Mouse (Mus musculus): ENCODE data around the gene Dbx1. TPM values are rescaled to one million over a fixed set of nuclear protein-coding genes. Genes with fewer than 3 reads are reported as not detected.

Dbx1 gene
- polyA plus RNA-seq (2015; fragmentation: Nextera tagmentation; extraction: Ambion mirVana), result not detected in 2 replicates

GRCm38 (mm10) chr7:49636491-49637115 lies at the start of gene Dbx1:
Dbx1 (minus strand) TSS chr7:49636849.
- no peak within 1 kb of the TSS for H3K4me3 ChIP-seq (replicated peaks)
- H3K4me2 ChIP-seq (replicated peaks), result no peak within 1 kb of the TSS
- no peaks in the 10 kb centered on the region for H3K9me3 ChIP-seq
- H3K27me3 ChIP-seq (replicated peaks), result peaks cover 82% of the 10 kb centered on the region
- ATAC-seq, result no peak
- WGBS, result 1% methylated on average over 33 of the region's 33 CpGs
- H3K9ac ChIP-seq, result no peak within 1 kb of the TSS
- H3K36me3 ChIP-seq, result no peaks in the 10 kb centered on the region
- peaks cover 14% of the 10 kb centered on the region for H3K4me1 ChIP-seq (replicated peaks)
- H3K27ac ChIP-seq, result no peak within 1 kb of the TSS

GRCm38 (mm10) chr7:49678826-49679377 lies 42.3 kb upstream of the Dbx1 start:
- Histone ChIP-seq H3K4me1 (replicated peaks) (peaks cover 4% of the 10 kb centered on the region; the same call in 1 of the 2 replicates), H3K9me3 (no peaks in the 10 kb centered on the region), H3K9ac (no peak overlapping the region), H3K36me3 (no peaks in the 10 kb centered on the region), H3K4me3 (replicated peaks) (no peak overlapping the region), H3K27me3 (replicated peaks) (peaks cover 65% of the 10 kb centered on the region), H3K4me2 (replicated peaks) (no peak overlapping the region), H3K27ac (no peak overlapping the region)
- 9% methylated on average over 9 of the region's 9 CpGs for WGBS
- no peak for ATAC-seq

GRCm38 (mm10) chr7:49678100-49678825 lies 41.6 kb upstream of the Dbx1 start:
- no peak overlapping the region for H3K4me2 ChIP-seq (replicated peaks)
- peaks cover 4% of the 10 kb centered on the region; the same call in 1 of the 2 replicates for H3K4me1 ChIP-seq (replicated peaks)
- H3K9me3 ChIP-seq, result no peaks in the 10 kb centered on the region
- 4% methylated on average over 22 of the region's 22 CpGs for WGBS
- no peak for ATAC-seq
- H3K36me3 ChIP-seq, result no peaks in the 10 kb centered on the region
- no peak overlapping the region for H3K27ac ChIP-seq
- no peak overlapping the region for H3K4me3 ChIP-seq (replicated peaks)
- peaks cover 62% of the 10 kb centered on the region for H3K27me3 ChIP-seq (replicated peaks)
- H3K9ac ChIP-seq, result no peak overlapping the region

GRCm38 (mm10) chr7:49677166-49677565 lies 40.5 kb upstream of the Dbx1 start:
- peaks cover 56% of the 10 kb centered on the region for H3K27me3 ChIP-seq (replicated peaks)
- no peak overlapping the region; the same call in 1 of the 2 replicates for H3K4me2 ChIP-seq (replicated peaks)
- no peak overlapping the region for H3K9ac ChIP-seq
- no peak overlapping the region for H3K4me3 ChIP-seq (replicated peaks)
- H3K27ac ChIP-seq, result no peak overlapping the region
- 3% methylated on average over 9 of the region's 9 CpGs for WGBS
- H3K9me3 ChIP-seq, result no peaks in the 10 kb centered on the region
- H3K4me1 ChIP-seq (replicated peaks), result peaks cover 4% of the 10 kb centered on the region; the same call in 1 of the 2 replicates
- H3K36me3 ChIP-seq, result no peaks in the 10 kb centered on the region
- no peak for ATAC-seq

- Histone ChIP-seq H3K9me3 (no peaks in the 10 kb centered on the region), H3K36me3 (no peaks in the 10 kb centered on the region), H3K27me3 (replicated peaks) (peaks cover 50% of the 10 kb centered on the region), H3K27ac (no peak overlapping the region), H3K9ac (no peak overlapping the region), H3K4me1 (replicated peaks) (peaks cover 4% of the 10 kb centered on the region; the same call in 1 of the 2 replicates), H3K4me3 (replicated peaks) (no peak overlapping the region), H3K4me2 (replicated peaks) (no peak overlapping the region; the same call in 1 of the 2 replicates)
- no peak for ATAC-seq
- 12% methylated on average over 5 of the region's 5 CpGs for WGBS
These were observed 40.0 kb upstream of the Dbx1 start for GRCm38 (mm10) chr7:49676627-49677026.

GRCm38 (mm10) chr7:49668260-49668857 lies 31.7 kb upstream of the Dbx1 start:
- 90% methylated on average over 13 of the region's 13 CpGs for WGBS
- Histone ChIP-seq H3K36me3 (no peaks in the 10 kb centered on the region), H3K27me3 (replicated peaks) (no peaks in the 10 kb centered on the region), H3K4me1 (replicated peaks) (no peaks in the 10 kb centered on the region), H3K4me3 (replicated peaks) (no peak overlapping the region), H3K4me2 (replicated peaks) (no peak overlapping the region), H3K9me3 (no peaks in the 10 kb centered on the region), H3K9ac (no peak overlapping the region), H3K27ac (no peak overlapping the region)
- ATAC-seq, result no peak

- ATAC-seq, result no peak
These were observed 26.9 kb upstream of the Dbx1 start for GRCm38 (mm10) chr7:49663575-49663974.

GRCm38 (mm10) chr7:49662492-49663026 lies 25.9 kb upstream of the Dbx1 start:
- no peak overlapping the region for H3K27ac ChIP-seq
- H3K4me2 ChIP-seq (replicated peaks), result no peak overlapping the region
- no peak overlapping the region for H3K9ac ChIP-seq
- peaks cover 14% of the 10 kb centered on the region for H3K27me3 ChIP-seq (replicated peaks)
- no peak for ATAC-seq
- no peaks in the 10 kb centered on the region for H3K9me3 ChIP-seq
- H3K36me3 ChIP-seq, result no peaks in the 10 kb centered on the region
- no peak overlapping the region for H3K4me3 ChIP-seq (replicated peaks)
- no peaks in the 10 kb centered on the region for H3K4me1 ChIP-seq (replicated peaks)
- WGBS, result 7% methylated on average over 7 of the region's 7 CpGs

More at GRCm38 (mm10) chr7:49663575-49663974, 26.9 kb upstream of the Dbx1 start:
- no peak overlapping the region for H3K9ac ChIP-seq
- no peaks in the 10 kb centered on the region for H3K36me3 ChIP-seq
- H3K4me2 ChIP-seq (replicated peaks), result no peak overlapping the region
- H3K27me3 ChIP-seq (replicated peaks), result peaks cover 14% of the 10 kb centered on the region
- no peak overlapping the region for H3K27ac ChIP-seq
- no peak overlapping the region for H3K4me3 ChIP-seq (replicated peaks)
- no peaks in the 10 kb centered on the region for H3K9me3 ChIP-seq
- 68% methylated on average over 3 of the region's 3 CpGs for WGBS
- no peaks in the 10 kb centered on the region for H3K4me1 ChIP-seq (replicated peaks)

GRCm38 (mm10) chr7:49661811-49662491 lies 25.3 kb upstream of the Dbx1 start:
- Histone ChIP-seq H3K4me3 (replicated peaks) (no peak overlapping the region), H3K4me1 (replicated peaks) (no peaks in the 10 kb centered on the region), H3K9me3 (no peaks in the 10 kb centered on the region), H3K9ac (no peak overlapping the region), H3K36me3 (no peaks in the 10 kb centered on the region), H3K27ac (no peak overlapping the region), H3K4me2 (replicated peaks) (no peak overlapping the region), H3K27me3 (replicated peaks) (peaks cover 14% of the 10 kb centered on the region)
- ATAC-seq, result no peak
- WGBS, result 5% methylated on average over 24 of the region's 24 CpGs

- peaks cover 48% of the 10 kb centered on the region for H3K27me3 ChIP-seq (replicated peaks)
- H3K9ac ChIP-seq, result no peak overlapping the region
- H3K27ac ChIP-seq, result no peak overlapping the region
- WGBS, result 30% methylated on average over 3 of the region's 3 CpGs
- ATAC-seq, result no peak
- no peaks in the 10 kb centered on the region for H3K9me3 ChIP-seq
- H3K36me3 ChIP-seq, result no peaks in the 10 kb centered on the region
- H3K4me2 ChIP-seq (replicated peaks), result no peak overlapping the region
- no peak overlapping the region for H3K4me3 ChIP-seq (replicated peaks)
- H3K4me1 ChIP-seq (replicated peaks), result 0 out of 2 replicates have a peak, but pooled peaks cover 3% of the 10 kb centered on the region
These were observed 4.2 kb upstream of the Dbx1 start for GRCm38 (mm10) chr7:49640709-49641305.

- 0 out of 2 replicates have a peak, but pooled peaks cover 3% of the 10 kb centered on the region for H3K4me1 ChIP-seq (replicated peaks)
- 20% methylated on average over 18 of the region's 18 CpGs for whole genome bisulfite sequencing
- no peak overlapping the region for H3K9ac ChIP-seq
- no peak overlapping the region for H3K4me2 ChIP-seq (replicated peaks)
- no peak for ATAC-seq
- H3K9me3 ChIP-seq, result no peaks in the 10 kb centered on the region
- no peak overlapping the region for H3K4me3 ChIP-seq (replicated peaks)
- no peak overlapping the region for H3K27ac ChIP-seq
- no peaks in the 10 kb centered on the region for H3K36me3 ChIP-seq
- H3K27me3 ChIP-seq (replicated peaks), result peaks cover 55% of the 10 kb centered on the region
These were observed 3.4 kb upstream of the Dbx1 start for GRCm38 (mm10) chr7:49639864-49640708.
